Mouse (Mus musculus): Measurements from ENCODE around the gene Trim60. TPM values are rescaled to one million over a fixed set of nuclear protein-coding genes. Genes with fewer than 3 reads are reported as not detected.

Trim60 gene
- polyA plus RNA-seq, 1 experiment from 2014 or later, result not detected

DNA sequence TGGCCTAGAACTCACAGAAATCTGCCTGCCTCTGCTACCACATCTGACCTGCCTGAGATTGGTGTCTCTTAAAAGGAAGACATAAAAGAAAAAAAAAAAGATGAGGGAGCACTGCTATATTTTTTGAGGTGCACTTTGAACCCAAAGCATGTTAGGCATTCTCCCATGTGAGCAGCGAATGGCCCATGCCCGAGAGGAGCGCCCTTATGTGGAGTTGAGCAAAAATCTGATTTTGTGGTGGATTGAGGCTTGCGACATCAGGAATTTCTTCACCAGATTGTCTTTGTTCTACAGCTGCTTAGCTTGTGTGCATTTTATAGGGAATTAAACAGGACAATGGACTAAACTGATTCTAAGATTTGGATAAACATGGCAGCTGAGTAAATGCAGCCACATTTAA is 28.8 kb upstream of the Trim60 start:
- Histone ChIP-seq H3K4me1 (ENCODE audit: control insufficient read depth, insufficient read depth, low read length) (no peaks in the 10 kb centered on the region), H3K4me2 (ENCODE audit: low read depth, low read length) (no peak overlapping the region), H3K4me3 (ENCODE audit: low read length) (no peak overlapping the region), H3K9me3 (ENCODE audit: control insufficient read depth, low read length) (no peaks in the 10 kb centered on the region), H3K9ac (ENCODE audit: low read depth, low read length) (no peak overlapping the region), H3K36me3 (ENCODE audit: control insufficient read depth, insufficient read depth, low read length) (no peaks in the 10 kb centered on the region), H3K27ac (ENCODE audit: low read length) (no peak overlapping the region), H3K27me3 (replicated peaks; ENCODE audit: control insufficient read depth, insufficient read depth, low read length) (no peaks in the 10 kb centered on the region)
- 83% methylated on average over 4 of the region's 4 CpGs for WGBS
- no peak for ATAC-seq

GRCm38 (mm10) chr8:65046565-65046964 is 28.2 kb upstream of the Trim60 start:
- 33% methylated on average over 5 of the region's 5 CpGs for WGBS
- no peaks in the 10 kb centered on the region for H3K4me1 ChIP-seq (ENCODE audit: control insufficient read depth, insufficient read depth, low read length)
- no peaks in the 10 kb centered on the region for H3K9me3 ChIP-seq (ENCODE audit: control insufficient read depth, low read length)
- no peaks in the 10 kb centered on the region for H3K27me3 ChIP-seq (replicated peaks; ENCODE audit: control insufficient read depth, insufficient read depth, low read length)
- no peak overlapping the region for H3K4me3 ChIP-seq (ENCODE audit: low read length)
- peak; percentile 67 for ATAC-seq
- no peak overlapping the region for H3K9ac ChIP-seq (ENCODE audit: low read depth, low read length)
- no peak overlapping the region for H3K4me2 ChIP-seq (ENCODE audit: low read depth, low read length)
- no peaks in the 10 kb centered on the region for H3K36me3 ChIP-seq (ENCODE audit: control insufficient read depth, insufficient read depth, low read length)
- no peak overlapping the region for H3K27ac ChIP-seq (ENCODE audit: low read length)

DNA sequence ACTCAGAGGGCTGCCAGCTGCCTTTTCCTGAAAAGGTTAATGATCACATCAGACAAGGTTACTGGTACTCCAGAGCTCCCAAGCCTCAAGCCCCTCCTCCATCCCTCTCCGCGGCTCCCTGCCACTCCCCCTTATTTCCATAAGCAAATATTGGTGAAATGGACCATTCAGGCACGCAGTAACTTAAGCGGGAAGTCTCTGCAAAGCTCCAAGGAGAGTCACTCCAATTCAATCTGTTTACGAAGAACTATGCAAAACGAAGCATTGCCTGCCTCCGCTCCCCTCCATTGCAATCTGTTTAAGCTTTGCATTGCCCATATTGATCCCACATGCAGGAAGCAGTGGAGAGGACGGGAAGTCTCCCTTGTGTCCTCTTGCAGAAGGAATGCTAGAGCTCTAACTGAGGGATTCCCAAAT is 18.7 kb upstream of the Trim60 start, which contains the start of gene Apela:
Apela (minus strand) TSS at position 220 of the 417 bp plus-strand sequence.
- peaks cover 8% of the 10 kb centered on the region for H3K4me1 ChIP-seq (ENCODE audit: control insufficient read depth, insufficient read depth, low read length)
- H3K36me3 ChIP-seq (ENCODE audit: control insufficient read depth, insufficient read depth, low read length), result no peaks in the 10 kb centered on the region
- no peaks in the 10 kb centered on the region for H3K9me3 ChIP-seq (ENCODE audit: control insufficient read depth, low read length)
- peak; percentile 89 for ATAC-seq
- under 1% methylated on average over 8 of the region's 8 CpGs for WGBS
- peak within 1 kb of the TSS; percentile 33; the same call in 1 of the 2 replicates for H3K27ac ChIP-seq (ENCODE audit: low read length)
- H3K4me2 ChIP-seq (ENCODE audit: low read depth, low read length), result peak within 1 kb of the TSS; percentile 70
- H3K9ac ChIP-seq (ENCODE audit: low read depth, low read length), result peak within 1 kb of the TSS; percentile 36; the same call in 1 of the 2 replicates
- H3K4me3 ChIP-seq (ENCODE audit: low read length), result peak within 1 kb of the TSS; percentile 32
- no peaks in the 10 kb centered on the region for H3K27me3 ChIP-seq (replicated peaks; ENCODE audit: control insufficient read depth, insufficient read depth, low read length)

GRCm38 (mm10) chr8:65034136-65034535 is 15.8 kb upstream of the Trim60 start:
- WGBS, result 40% methylated on average over 2 of the region's 2 CpGs
- Histone ChIP-seq H3K27me3 (replicated peaks; ENCODE audit: control insufficient read depth, insufficient read depth, low read length) (no peaks in the 10 kb centered on the region), H3K9me3 (ENCODE audit: control insufficient read depth, low read length) (no peaks in the 10 kb centered on the region), H3K4me1 (ENCODE audit: control insufficient read depth, insufficient read depth, low read length) (peaks cover 8% of the 10 kb centered on the region), H3K9ac (ENCODE audit: low read depth, low read length) (no peak overlapping the region), H3K36me3 (ENCODE audit: control insufficient read depth, insufficient read depth, low read length) (no peaks in the 10 kb centered on the region), H3K4me3 (ENCODE audit: low read length) (no peak overlapping the region), H3K27ac (ENCODE audit: low read length) (no peak overlapping the region), H3K4me2 (ENCODE audit: low read depth, low read length) (no peak overlapping the region)
- no peak for ATAC-seq

- H3K4me3 ChIP-seq (ENCODE audit: low read length), result no peak overlapping the region
- peaks cover 8% of the 10 kb centered on the region for H3K4me1 ChIP-seq (ENCODE audit: control insufficient read depth, insufficient read depth, low read length)
- H3K9me3 ChIP-seq (ENCODE audit: control insufficient read depth, low read length), result no peaks in the 10 kb centered on the region
- no peak overlapping the region for H3K27ac ChIP-seq (ENCODE audit: low read length)
- no peak overlapping the region for H3K4me2 ChIP-seq (ENCODE audit: low read depth, low read length)
- no peak overlapping the region for H3K9ac ChIP-seq (ENCODE audit: low read depth, low read length)
- no peak for ATAC-seq
- WGBS, result 75% methylated on average over 13 of the region's 13 CpGs
- H3K27me3 ChIP-seq (replicated peaks; ENCODE audit: control insufficient read depth, insufficient read depth, low read length), result no peaks in the 10 kb centered on the region
- H3K36me3 ChIP-seq (ENCODE audit: control insufficient read depth, insufficient read depth, low read length), result no peaks in the 10 kb centered on the region
Measured at GRCm38 (mm10) chr8:65033056-65033455, 14.7 kb upstream of the Trim60 start.

DNA sequence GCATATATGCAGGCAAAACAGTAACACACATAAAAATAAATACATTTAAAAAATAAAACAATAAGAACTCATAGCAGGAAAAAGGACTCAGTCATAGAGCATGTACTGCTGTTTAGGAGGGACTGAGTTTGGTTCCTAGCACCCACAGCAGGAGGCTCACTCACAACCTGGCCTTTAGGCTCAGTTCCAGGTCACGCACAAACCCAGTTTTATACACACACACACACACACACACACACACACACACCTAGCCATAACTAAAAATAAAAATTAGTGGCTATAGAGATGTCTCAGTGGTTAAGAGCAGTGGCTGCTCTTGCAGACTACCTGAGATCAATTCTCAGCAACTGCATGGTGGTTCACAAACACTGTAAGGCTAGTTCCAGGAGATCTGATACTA is 13.7 kb upstream of the Trim60 start:
- WGBS, result 95% methylated on average over 1 of the region's 1 CpGs
- no peaks in the 10 kb centered on the region for H3K9me3 ChIP-seq (ENCODE audit: control insufficient read depth, low read length)

DNA sequence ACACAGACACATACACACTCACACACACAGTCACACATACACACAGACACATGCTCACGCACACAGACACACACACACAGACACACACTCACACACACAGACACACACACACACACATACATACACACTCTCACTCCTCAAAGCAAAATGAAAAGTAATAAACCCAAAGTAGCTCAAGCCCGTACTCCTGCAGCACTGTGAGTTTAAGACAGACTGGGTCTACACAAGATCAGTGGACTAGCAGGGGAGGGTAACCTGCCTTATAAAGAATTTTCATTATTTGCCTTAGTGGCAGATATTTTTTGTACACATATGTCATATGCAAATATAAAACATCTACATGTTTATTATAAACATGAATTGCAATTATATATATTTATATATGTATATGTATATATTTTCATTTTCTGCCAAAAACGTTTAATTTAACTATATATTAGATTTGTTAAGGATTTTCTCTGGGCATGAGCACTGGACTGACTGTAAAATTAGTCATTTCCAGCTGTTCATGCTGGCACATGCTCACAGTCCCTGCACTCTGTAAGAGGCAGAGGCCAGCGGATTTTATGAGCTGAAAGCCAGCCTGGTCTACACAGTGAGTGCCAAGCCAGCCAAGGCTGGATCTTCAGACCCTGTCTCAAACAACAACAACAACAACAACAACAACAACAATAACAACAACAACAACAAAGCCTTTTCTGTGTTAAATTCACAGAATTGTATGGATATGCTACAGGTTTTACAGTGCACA is 12.5 kb upstream of the Trim60 start:
- H3K27me3 ChIP-seq (replicated peaks; ENCODE audit: control insufficient read depth, insufficient read depth, low read length), result no peaks in the 10 kb centered on the region
- H3K9ac ChIP-seq (ENCODE audit: low read depth, low read length), result no peak overlapping the region
- 73% methylated on average over 4 of the region's 4 CpGs for WGBS

More for the DNA sequence above, 13.7 kb upstream of the Trim60 start:
- no peak overlapping the region for H3K9ac ChIP-seq (ENCODE audit: low read depth, low read length)
- peaks cover 5% of the 10 kb centered on the region for H3K4me1 ChIP-seq (ENCODE audit: control insufficient read depth, insufficient read depth, low read length)
- ATAC-seq, result no peak
- no peak overlapping the region for H3K4me3 ChIP-seq (ENCODE audit: low read length)
- H3K4me2 ChIP-seq (ENCODE audit: low read depth, low read length), result no peak overlapping the region
- H3K27ac ChIP-seq (ENCODE audit: low read length), result no peak overlapping the region
- H3K27me3 ChIP-seq (replicated peaks; ENCODE audit: control insufficient read depth, insufficient read depth, low read length), result no peaks in the 10 kb centered on the region
- H3K36me3 ChIP-seq (ENCODE audit: control insufficient read depth, insufficient read depth, low read length), result no peaks in the 10 kb centered on the region

GRCm38 (mm10) chr8:65029776-65030175 is 11.4 kb upstream of the Trim60 start:
- WGBS, result 77% methylated on average over 4 of the region's 4 CpGs
- ATAC-seq, result no peak
- H3K4me3 ChIP-seq (ENCODE audit: low read length), result no peak overlapping the region

More for the DNA sequence above, 12.5 kb upstream of the Trim60 start:
- H3K9me3 ChIP-seq (ENCODE audit: control insufficient read depth, low read length), result no peaks in the 10 kb centered on the region
- no peak overlapping the region for H3K4me2 ChIP-seq (ENCODE audit: low read depth, low read length)
- no peak overlapping the region for H3K4me3 ChIP-seq (ENCODE audit: low read length)
- H3K36me3 ChIP-seq (ENCODE audit: control insufficient read depth, insufficient read depth, low read length), result no peaks in the 10 kb centered on the region
- peaks cover 3% of the 10 kb centered on the region; the same call in 1 of the 2 replicates for H3K4me1 ChIP-seq (ENCODE audit: control insufficient read depth, insufficient read depth, low read length)
- no peak overlapping the region for H3K27ac ChIP-seq (ENCODE audit: low read length)
- ATAC-seq, result no peak

GRCm38 (mm10) chr8:65028959-65029686 is 10.7 kb upstream of the Trim60 start:
- WGBS, result 79% methylated on average over 12 of the region's 12 CpGs
- no peak overlapping the region for H3K4me3 ChIP-seq (ENCODE audit: low read length)
- H3K27me3 ChIP-seq (replicated peaks; ENCODE audit: control insufficient read depth, insufficient read depth, low read length), result no peaks in the 10 kb centered on the region
- no peaks in the 10 kb centered on the region for H3K9me3 ChIP-seq (ENCODE audit: control insufficient read depth, low read length)
- no peak overlapping the region for H3K9ac ChIP-seq (ENCODE audit: low read depth, low read length)
- no peak overlapping the region for H3K4me2 ChIP-seq (ENCODE audit: low read depth, low read length)
- ATAC-seq, result no peak
- H3K27ac ChIP-seq (ENCODE audit: low read length), result no peak overlapping the region
- H3K36me3 ChIP-seq (ENCODE audit: control insufficient read depth, insufficient read depth, low read length), result no peaks in the 10 kb centered on the region
- 0 out of 2 replicates have a peak, but pooled peaks cover 3% of the 10 kb centered on the region for H3K4me1 ChIP-seq (ENCODE audit: control insufficient read depth, insufficient read depth, low read length)

More at GRCm38 (mm10) chr8:65029776-65030175, 11.4 kb upstream of the Trim60 start:
- no peaks in the 10 kb centered on the region for H3K9me3 ChIP-seq (ENCODE audit: control insufficient read depth, low read length)
- no peak overlapping the region for H3K4me2 ChIP-seq (ENCODE audit: low read depth, low read length)
- no peak overlapping the region for H3K27ac ChIP-seq (ENCODE audit: low read length)
- no peaks in the 10 kb centered on the region for H3K36me3 ChIP-seq (ENCODE audit: control insufficient read depth, insufficient read depth, low read length)
- H3K4me1 ChIP-seq (ENCODE audit: control insufficient read depth, insufficient read depth, low read length), result 0 out of 2 replicates have a peak, but pooled peaks cover 3% of the 10 kb centered on the region
- H3K9ac ChIP-seq (ENCODE audit: low read depth, low read length), result no peak overlapping the region
- H3K27me3 ChIP-seq (replicated peaks; ENCODE audit: control insufficient read depth, insufficient read depth, low read length), result no peaks in the 10 kb centered on the region
